Mouse (Mus musculus) limb, embryonic 10.5 days (tissue): ENCODE measurements around the gene Hic1. TPM values are rescaled to one million over a fixed set of nuclear protein-coding genes. Genes with fewer than 3 reads are reported as not detected.

ENCODE experiments used
- DNase-seq: peaks from one replicate; pipeline ENCODE4 v3.0.0-alpha.2; 2017; ENCODE audit warnings: low spot score
- H3K27ac ChIP-seq: fragments of 300-500 bp; sonication (generic); 2 replicates; pipeline ENCODE4 v1.5.1; 2016; ENCODE audit warnings: mild to moderate bottlenecking
- H3K27me3 ChIP-seq: fragments of 300-500 bp; sonication (generic); 2 replicates; pipeline ENCODE4 v1.6.1; 2016; ENCODE audit warnings: low read depth, mild to moderate bottlenecking; ENCODE audit not compliant: poor library complexity, severe bottlenecking
- H3K36me3 ChIP-seq: fragments of 300-500 bp; sonication (generic); 2 replicates; pipeline ENCODE4 v1.6.1; 2016; ENCODE audit warnings: mild to moderate bottlenecking, moderate library complexity
- H3K4me1 ChIP-seq: fragments of 300-500 bp; sonication (generic); 2 replicates; pipeline ENCODE4 v1.6.1; 2016
- H3K4me3 ChIP-seq: fragments of 300-500 bp; sonication (generic); 2 replicates; pipeline ENCODE4 v1.5.1; 2016; ENCODE audit warnings: mild to moderate bottlenecking, moderate library complexity
- H3K9me3 ChIP-seq: fragments of 300-500 bp; sonication (generic); replicated peaks from 2 replicates; pipeline ENCODE4 v1.6.1; 2016; ENCODE audit warnings: mild to moderate bottlenecking
- WGBS: fragments of 180-500 bp; shearing (Covaris S2); methylation state at CpG from one replicate; pipeline ENCODE4 v1.1.7; 2016; 5-methylcytosine and 5-hydroxymethylcytosine counted together
- polyA plus RNA-seq: library from polyadenylated mRNA; unstranded; fragments of >200 nt; fragmentation: Nextera tagmentation; extraction: Ambion mirVana; gene quantifications from 2 replicates; pipeline ENCODE4 v1.2.1, GENCODE M21; 2016

Gene Hic1
- polyA plus RNA-seq, 1 experiment from 2014 or later, result 3.5 TPM

DNA sequence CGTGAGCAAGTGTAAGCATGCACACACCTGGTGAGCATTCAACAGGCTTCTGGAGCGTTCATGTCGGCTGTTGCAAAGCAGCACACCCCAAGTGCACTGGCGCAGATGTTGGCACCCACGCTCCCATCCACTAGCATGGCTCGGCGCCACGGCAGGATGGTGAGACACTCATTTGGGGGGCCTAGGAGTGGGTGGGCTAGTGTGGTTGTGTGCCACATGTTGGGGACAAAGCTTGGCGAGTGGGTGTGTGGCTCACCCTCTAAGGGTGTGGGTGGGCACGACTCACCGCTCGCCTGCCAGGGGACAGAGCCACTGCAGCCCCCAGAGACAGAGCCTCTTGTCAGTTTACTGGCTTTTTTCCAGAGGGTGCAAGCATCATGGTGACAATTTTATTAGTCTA, 31.6 kb upstream of the Hic1 start:
- H3K36me3 ChIP-seq, result no peaks in the 10 kb centered on the region
- peaks cover 58% of the 10 kb centered on the region for H3K27me3 ChIP-seq
- 93% methylated on average over 12 of the region's 12 CpGs for WGBS
- no peak overlapping the region for H3K4me3 ChIP-seq
- H3K9me3 ChIP-seq, result no peaks in the 10 kb centered on the region
- H3K27ac ChIP-seq, result no peak overlapping the region
- peaks cover 38% of the 10 kb centered on the region for H3K4me1 ChIP-seq
- no peak for DNase-seq

DNA sequence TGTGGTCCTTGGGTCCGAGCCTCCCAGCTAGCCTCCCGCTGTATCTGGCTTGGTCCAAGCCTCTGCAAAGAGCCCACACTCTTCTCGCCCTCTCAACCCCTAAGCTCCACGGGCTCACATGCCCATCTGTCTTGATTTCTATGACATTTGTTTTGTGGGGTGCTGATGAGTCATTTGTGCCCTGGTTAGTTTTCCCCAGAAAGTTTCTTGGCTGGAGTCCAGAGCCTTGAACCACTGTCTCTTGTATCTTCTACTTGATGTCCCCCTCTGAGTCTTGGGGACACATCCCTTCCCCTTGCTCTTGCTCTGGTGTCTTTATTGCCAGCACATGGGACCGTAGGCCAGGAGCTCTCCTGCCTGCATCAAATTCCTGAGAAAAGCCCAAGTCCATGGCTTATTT, 30.6 kb upstream of the Hic1 start:
- Histone ChIP-seq H3K36me3 (no peaks in the 10 kb centered on the region), H3K27ac (no peak overlapping the region), H3K4me1 (peaks cover 43% of the 10 kb centered on the region), H3K4me3 (no peak overlapping the region), H3K27me3 (peaks cover 68% of the 10 kb centered on the region), H3K9me3 (no peaks in the 10 kb centered on the region)
- WGBS, result 77% methylated on average over 5 of the region's 5 CpGs
- no peak for DNase-seq

DNA sequence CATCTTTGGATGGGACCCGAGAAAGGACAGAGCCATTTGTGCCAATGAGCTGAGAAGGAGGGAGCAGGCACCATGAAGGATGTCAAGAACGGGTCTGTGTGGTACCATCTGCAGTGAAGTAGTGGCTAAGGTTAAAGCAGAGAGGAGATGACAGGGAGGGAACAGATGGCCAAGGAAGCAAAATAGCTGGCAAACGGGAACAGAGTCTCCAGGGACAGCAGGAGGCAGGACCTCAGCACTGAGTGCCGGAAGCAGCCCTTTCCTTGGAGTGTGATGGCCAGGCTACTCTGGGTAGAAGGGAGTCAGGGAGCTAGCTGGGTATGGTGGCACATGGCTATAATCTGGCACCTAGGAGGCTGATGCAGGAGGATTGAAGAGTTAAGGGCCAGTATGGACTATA, 29.5 kb upstream of the Hic1 start:
- no peak overlapping the region for H3K4me3 ChIP-seq
- H3K4me1 ChIP-seq, result peaks cover 44% of the 10 kb centered on the region

DNA sequence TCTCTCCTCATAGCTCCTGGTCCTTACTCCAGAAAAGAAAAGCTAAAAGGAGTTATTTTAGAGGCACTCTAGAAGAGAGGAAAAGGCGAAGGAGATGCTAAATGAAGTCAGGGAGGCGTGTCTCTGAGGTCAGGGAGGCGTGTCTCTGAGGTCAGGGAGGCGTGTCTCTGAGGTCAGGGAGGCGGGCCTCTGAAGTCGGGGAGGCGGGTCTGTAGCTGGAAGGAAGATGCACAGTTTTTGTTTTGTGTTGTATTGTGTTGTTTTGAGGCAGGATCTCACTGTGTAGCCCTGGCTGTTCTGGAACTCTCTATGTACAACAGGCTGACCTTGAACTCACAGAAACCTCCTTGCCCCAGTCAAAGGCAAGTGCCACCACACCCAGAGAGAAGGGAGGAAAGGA, 28.6 kb upstream of the Hic1 start:
- H3K4me3 ChIP-seq, result no peak overlapping the region
- no peaks in the 10 kb centered on the region for H3K9me3 ChIP-seq
- no peaks in the 10 kb centered on the region for H3K36me3 ChIP-seq
- H3K27ac ChIP-seq, result no peak overlapping the region
- H3K4me1 ChIP-seq, result peaks cover 50% of the 10 kb centered on the region
- H3K27me3 ChIP-seq, result peaks cover 88% of the 10 kb centered on the region
- DNase-seq, result no peak
- 36% methylated on average over 7 of the region's 7 CpGs for WGBS

More for the DNA sequence above, 29.5 kb upstream of the Hic1 start:
- Histone ChIP-seq H3K9me3 (no peaks in the 10 kb centered on the region), H3K27ac (no peak overlapping the region), H3K36me3 (no peaks in the 10 kb centered on the region), H3K27me3 (peaks cover 79% of the 10 kb centered on the region)
- DNase-seq, result no peak
- 67% methylated on average over 4 of the region's 4 CpGs for WGBS

DNA sequence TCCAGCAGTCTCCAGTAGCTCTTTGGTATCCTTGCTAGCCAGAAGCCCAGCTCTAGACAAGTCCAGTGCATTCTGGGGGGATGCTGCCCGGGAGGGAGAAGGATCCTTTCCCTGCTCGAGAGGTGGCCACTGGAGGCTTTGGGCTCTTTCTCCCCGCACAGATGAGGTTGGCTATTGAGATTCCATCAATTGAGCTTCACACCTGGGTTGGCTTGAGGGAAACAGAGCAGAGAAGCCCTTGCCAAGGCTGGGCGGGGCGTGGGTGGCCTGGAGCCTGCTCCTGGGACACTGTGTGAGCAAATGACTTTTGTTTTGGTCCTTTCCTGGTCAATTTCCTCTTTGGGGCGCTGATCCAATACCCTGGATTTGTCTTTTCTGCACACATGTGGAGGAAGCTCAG, 26.8 kb upstream of the Hic1 start:
- WGBS, result 46% methylated on average over 6 of the region's 6 CpGs
- Histone ChIP-seq H3K36me3 (no peaks in the 10 kb centered on the region), H3K9me3 (no peaks in the 10 kb centered on the region), H3K27ac (no peak overlapping the region), H3K4me3 (0 out of 2 replicates have a peak overlapping the region, but pooled peaks have one; percentile 61), H3K4me1 (peaks cover 49% of the 10 kb centered on the region), H3K27me3 (peaks cover 99% of the 10 kb centered on the region)
- no peak for DNase-seq

DNA sequence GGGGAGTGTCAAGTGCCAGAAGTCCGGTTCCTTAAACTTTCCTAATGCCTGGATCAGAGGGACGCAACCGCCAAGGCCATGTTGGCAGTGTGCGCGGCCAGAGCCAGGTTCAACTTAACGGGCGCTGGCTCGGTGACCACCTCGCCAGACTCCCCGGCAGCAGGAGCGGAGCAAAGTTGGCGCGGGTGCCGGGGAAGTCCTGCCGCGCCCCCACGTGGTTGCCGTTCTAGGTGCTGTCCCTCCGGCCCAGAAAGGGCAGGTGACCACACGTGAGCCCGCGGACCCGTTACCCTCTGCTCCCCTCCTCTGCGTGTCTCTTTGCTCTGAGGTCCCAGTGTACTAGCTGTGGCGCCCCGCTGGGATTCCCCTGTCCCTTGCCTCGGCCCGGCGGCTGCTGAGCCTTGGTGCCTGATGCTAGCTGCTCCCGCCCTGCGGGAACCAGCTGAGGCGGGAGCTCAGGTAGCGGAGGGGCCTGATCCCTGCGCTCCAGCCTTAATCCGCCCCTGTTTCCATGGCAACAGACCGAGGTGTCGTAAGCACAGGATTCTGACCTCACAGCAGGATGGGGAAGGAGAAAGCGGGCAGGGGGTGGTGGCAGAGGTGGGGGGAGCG, 25.6 kb upstream of the Hic1 start:
- peak overlapping the region; percentile 61 for H3K4me3 ChIP-seq
- DNase-seq, result peak; percentile 83
- H3K27ac ChIP-seq, result peak overlapping the region; percentile 61; the same call in 1 of the 2 replicates
- H3K4me1 ChIP-seq, result peaks cover 52% of the 10 kb centered on the region
- H3K36me3 ChIP-seq, result no peaks in the 10 kb centered on the region
- under 1% methylated on average over 39 of the region's 39 CpGs for WGBS
- H3K9me3 ChIP-seq, result no peaks in the 10 kb centered on the region
- peaks cover 93% of the 10 kb centered on the region for H3K27me3 ChIP-seq

DNA sequence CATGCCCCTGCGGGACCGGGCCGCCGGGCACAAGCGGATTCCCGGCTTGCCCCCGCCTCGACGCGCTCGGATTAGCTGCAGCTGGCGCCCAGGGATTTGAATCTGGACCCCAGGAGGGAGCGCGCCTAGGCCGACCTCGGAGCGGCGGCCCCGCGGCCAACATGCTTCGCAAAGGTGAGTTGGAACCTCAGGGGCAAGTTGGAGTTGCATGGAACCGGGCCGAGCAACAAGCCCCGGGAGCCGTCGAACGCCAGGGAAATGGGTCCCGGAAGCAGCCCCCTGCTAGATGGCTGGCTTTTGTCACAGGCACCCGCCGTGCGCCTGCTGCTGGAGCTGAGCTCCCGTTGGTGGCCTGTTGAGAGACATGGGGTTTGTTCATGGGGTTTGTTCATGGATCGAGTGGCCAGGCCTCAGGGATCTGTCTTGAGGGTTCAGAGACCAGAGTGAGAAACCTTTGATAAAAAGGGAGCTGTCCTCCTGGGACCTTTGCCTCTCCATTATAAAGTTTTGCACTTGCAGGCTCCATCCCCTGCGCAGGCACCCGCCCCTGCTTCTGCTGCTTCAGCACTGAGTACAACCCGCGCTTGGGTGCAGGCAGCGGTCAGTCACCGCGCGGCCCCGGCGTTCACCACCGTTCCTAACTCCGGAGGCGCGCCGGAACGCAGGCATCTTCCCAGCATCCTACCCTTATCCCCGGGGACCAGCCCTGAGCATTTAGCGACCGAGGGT, 25.0 kb upstream of the Hic1 start:
- under 1% methylated on average over 52 of the region's 52 CpGs for WGBS
- peaks cover 87% of the 10 kb centered on the region for H3K27me3 ChIP-seq
- H3K27ac ChIP-seq, result peak overlapping the region; percentile 75
- peak overlapping the region; percentile 61 for H3K4me3 ChIP-seq
- H3K4me1 ChIP-seq, result peaks cover 59% of the 10 kb centered on the region
- no peaks in the 10 kb centered on the region for H3K36me3 ChIP-seq
- DNase-seq, result peak; percentile 60
- H3K9me3 ChIP-seq, result no peaks in the 10 kb centered on the region

DNA sequence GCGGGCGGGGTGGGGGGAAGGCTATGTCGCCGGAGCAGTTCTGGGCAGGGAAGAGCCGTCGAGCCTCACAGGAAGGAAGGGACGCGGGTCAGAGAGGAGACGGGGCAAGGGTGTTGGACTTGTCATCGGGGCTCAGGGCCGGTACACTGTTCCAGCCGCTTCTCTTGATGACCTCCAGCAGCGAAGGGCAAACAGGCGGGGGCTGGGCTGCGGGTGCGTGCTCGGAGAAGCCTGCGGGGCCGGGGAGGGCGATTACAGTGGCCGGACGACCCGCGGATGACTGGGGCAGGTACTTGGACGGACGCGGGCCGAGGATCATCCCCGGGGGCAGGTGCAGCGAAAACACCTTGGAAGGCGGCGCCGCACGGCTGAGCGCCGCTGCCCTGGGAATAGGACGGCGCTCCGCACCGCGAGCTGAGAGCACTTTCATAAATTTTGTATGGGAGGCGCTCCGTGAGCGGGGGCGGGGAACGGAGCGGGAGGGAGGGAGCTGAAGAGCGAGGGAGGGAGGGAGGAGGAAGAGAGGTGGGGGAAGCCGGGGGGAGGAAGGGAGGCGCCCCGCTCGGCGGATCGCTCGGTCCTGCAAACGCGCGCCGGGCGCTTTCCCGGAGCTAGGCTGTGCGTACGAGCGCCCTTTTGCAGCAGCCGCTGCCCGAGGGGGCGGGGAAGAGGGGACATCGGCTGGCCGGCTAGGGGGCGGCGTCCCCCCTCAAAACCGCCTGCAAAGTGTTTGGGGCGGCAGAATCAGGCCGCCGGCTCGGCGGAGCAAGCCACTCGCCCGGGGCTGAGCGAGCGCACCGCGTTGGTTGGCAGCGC, 24.1 kb upstream of the Hic1 start, which contains the start of gene Rtn4rl1:
Gene Rtn4rl1 (plus strand): TSS at position 528 of the 816 bp plus-strand sequence.
- Histone ChIP-seq H3K36me3 (no peaks in the 10 kb centered on the region), H3K27ac (peak within 1 kb of the TSS; percentile 75), H3K4me3 (peak within 1 kb of the TSS; percentile 61), H3K4me1 (peaks cover 62% of the 10 kb centered on the region), H3K9me3 (no peaks in the 10 kb centered on the region), H3K27me3 (peaks cover 79% of the 10 kb centered on the region)
- under 1% methylated on average over 83 of the region's 84 CpGs for WGBS
- DNase-seq, result peak; percentile 69

DNA sequence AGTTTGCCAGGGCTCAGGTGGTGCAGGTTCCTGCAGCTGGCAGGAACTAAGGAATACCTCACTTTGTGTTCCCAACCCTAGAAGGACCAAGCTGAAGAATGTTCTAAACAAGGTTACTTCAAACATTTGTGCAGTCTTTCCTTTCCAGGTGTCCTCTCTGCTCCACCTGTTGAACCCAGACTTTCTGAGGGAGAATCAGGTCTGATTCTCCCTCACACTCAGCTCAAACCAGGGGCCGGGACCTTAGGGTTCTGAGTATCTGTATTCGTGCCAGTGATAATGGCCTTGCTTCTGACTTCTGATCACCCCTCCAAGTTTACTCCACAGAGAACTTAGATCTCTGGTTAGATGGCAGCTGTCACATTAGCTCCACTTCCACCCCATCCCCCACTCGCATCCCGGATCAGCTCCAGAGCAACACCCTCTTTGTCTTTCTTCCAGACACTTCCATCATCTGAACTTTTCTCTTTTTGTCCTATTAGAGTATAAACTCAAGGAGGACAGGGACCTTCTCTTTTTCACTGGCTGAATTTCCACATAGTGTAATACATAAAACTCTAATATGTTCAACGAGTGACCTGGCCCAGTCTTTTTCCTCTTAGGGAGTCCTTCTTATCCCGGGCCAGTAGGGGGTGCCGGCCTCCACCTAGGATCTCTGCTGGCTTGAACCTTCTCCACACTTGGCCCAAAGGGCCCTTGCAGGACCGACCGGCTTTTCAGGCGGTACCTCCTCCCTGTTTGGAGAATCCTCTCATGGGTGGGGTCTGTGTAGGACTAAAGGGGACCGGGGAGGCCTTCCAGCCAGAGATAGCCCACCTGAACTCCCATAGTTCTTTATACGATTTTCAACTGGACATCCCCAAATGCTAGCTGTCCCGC, 23.3 kb upstream of the Hic1 start:
- peaks cover 62% of the 10 kb centered on the region for H3K4me1 ChIP-seq
- DNase-seq, result peak; percentile 85

DNA sequence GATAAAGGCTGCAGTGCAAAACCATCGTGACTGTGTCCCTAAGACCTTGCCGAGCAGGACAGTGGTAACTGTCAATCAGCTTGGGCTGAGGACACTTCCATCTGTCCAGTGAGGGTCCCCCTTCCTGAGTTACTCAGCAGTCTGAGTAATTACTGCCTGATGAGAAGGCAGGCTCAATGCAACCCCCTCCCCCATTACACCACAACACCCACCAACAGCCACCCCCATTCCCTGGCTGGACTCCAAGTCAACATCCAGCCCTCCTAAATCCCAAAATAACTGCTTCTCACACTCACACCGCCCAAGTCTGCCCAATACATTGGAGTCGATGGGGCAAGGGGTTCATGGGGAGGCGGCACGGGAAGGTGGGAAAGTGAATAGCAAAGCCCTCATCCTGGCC, 22.5 kb upstream of the Hic1 start:
- Histone ChIP-seq H3K36me3 (no peaks in the 10 kb centered on the region), H3K4me1 (peaks cover 62% of the 10 kb centered on the region), H3K9me3 (no peaks in the 10 kb centered on the region), H3K27ac (no peak overlapping the region), H3K4me3 (no peak overlapping the region), H3K27me3 (peaks cover 62% of the 10 kb centered on the region)
- WGBS, result 64% methylated on average over 6 of the region's 6 CpGs
- DNase-seq, result no peak

More for the DNA sequence above, 23.3 kb upstream of the Hic1 start:
- WGBS, result 24% methylated on average over 13 of the region's 13 CpGs
- Histone ChIP-seq H3K27me3 (peaks cover 70% of the 10 kb centered on the region), H3K36me3 (no peaks in the 10 kb centered on the region), H3K27ac (no peak overlapping the region), H3K4me3 (peak overlapping the region; percentile 61), H3K9me3 (no peaks in the 10 kb centered on the region)

DNA sequence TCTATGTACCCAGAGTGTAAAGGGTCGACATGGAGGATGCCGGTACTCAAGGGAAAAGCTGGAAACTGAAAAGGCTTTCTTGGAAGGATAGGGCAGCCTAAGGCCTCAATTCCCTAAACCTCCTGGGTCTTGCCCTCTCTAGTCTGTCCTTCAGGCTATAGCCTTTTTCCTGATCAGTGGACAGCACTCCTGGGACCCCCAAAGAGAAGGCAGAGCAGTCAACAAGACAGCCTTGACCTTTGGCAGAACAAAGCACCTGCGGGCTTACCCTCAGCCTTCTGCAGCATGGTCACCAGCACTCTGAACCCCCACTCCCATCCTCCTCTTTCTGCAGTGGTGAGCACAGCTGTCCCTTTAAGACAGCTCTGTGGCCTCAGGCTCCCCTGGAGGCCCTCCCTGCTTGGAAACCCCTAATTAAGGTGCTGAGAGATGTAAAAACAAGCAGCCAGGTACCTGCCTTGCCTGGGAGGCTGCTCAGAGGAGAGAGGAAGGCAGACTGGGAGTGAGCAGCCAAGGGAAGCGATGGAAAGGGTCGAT, 21.7 kb upstream of the Hic1 start, which contains the start of gene Dph1:
Gene Dph1 (minus strand): TSS at position 337 of the 537 bp plus-strand sequence.
- peaks cover 54% of the 10 kb centered on the region for H3K27me3 ChIP-seq
- peaks cover 57% of the 10 kb centered on the region for H3K4me1 ChIP-seq
- peak within 1 kb of the TSS; percentile 68 for H3K4me3 ChIP-seq
- peak within 1 kb of the TSS; percentile 80 for H3K27ac ChIP-seq
- 45% methylated on average over 5 of the region's 5 CpGs for WGBS
- H3K36me3 ChIP-seq, result 0 out of 2 replicates have a peak, but pooled peaks cover 1% of the 10 kb centered on the region
- DNase-seq, result no peak
- no peaks in the 10 kb centered on the region for H3K9me3 ChIP-seq

DNA sequence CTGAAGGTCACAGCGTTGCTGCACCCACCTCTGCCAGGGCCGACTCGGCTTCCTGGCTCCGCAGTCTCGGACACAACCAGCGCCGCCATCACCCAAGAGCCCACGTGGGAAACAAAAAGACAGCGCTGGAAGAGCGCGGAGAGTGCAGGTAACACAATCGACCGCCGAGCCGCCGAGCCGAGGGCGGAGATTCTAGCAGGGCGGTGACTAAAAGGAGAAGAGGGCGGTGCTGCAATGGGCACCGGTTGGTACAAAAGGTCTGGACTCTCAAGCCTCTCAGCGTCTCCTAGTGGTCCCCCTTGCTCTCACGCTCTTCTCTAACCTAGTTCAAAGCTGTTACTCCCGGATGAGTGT, 21.0 kb upstream of the Hic1 start:
- peak; percentile 92 for DNase-seq
- Histone ChIP-seq H3K9me3 (no peaks in the 10 kb centered on the region), H3K27me3 (peaks cover 47% of the 10 kb centered on the region), H3K4me1 (peaks cover 51% of the 10 kb centered on the region), H3K36me3 (peaks cover 8% of the 10 kb centered on the region), H3K4me3 (peak overlapping the region; percentile 68), H3K27ac (peak overlapping the region; percentile 80)
- under 1% methylated on average over 24 of the region's 24 CpGs for WGBS
